Mouse (Mus musculus): ENCODE measurements at regions not wholly inside any gene's neighbourhood (a gene's known extent, or its start where the extent isn't known, plus 50 kb on each side); places are given as distances from the start of the nearest gene placed in this dataset.
A peak's percentile ranks its signal among the peaks of the same experiment; 100 is the strongest.

GRCm38 (mm10) chr13:113736468-113736867 lies 57.8 kb upstream of the Arl15 start:
- no peak for DNase-seq (ENCODE audit: low read depth, low spot score)

- DNase-seq (ENCODE audit: low read depth, low spot score) = no peak
Observed at GRCm38 (mm10) chr13:113735611-113736285, 58.6 kb upstream of the Arl15 start.

- DNase-seq (ENCODE audit: low read depth, low spot score) = peak; percentile 29
Observed at GRCm38 (mm10) chr13:113734134-113734794, 60.0 kb upstream of the Arl15 start.

DNA sequence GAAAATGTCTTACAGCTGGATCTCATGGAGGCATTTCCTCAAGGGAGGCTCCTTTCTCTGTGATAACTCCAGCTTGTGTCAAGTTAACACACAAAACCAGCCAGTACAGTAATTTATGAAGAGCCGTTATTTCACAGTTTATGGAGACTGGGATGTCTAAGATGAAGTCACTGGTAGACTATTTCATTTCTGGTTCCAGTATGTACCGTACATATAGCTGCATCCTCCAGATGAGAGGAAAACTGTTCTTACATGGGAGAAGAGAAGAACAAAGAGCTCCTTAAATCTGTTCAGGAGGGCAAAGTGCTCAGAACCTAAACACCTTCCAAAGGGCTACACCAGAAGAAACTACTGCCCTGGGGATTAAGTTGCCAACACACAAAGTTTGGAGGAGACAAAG lies 60.6 kb upstream of the Arl15 start:
- no peak for DNase-seq (ENCODE audit: low read depth, low spot score)

GRCm38 (mm10) chr13:113730776-113731400 lies 63.4 kb upstream of the Arl15 start:
- DNase-seq (ENCODE audit: low read depth, low spot score) = no peak

GRCm38 (mm10) chr13:113730062-113730775 lies 64.1 kb upstream of the Arl15 start:
- no peak for DNase-seq (ENCODE audit: low read depth, low spot score)

DNA sequence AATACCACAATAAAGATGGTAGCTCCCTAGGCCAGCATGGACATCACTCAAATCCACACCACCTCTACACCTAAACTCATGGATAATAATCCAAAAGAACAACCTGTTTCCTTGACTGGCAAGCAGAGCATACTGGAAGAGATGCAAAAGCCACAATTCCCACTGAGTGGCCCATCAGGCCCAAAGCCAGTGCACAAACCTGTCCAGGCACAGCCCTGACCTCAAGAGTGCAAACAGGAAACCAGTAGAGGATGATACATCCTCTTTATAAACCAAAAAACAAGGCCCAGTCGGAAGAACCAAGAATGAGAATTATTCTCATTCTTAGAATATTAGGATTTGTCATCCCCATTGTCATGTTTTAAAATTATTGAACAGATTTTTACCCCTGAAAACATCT lies 64.7 kb upstream of the Arl15 start:
- no peak for DNase-seq (ENCODE audit: low read depth, low spot score)

DNA sequence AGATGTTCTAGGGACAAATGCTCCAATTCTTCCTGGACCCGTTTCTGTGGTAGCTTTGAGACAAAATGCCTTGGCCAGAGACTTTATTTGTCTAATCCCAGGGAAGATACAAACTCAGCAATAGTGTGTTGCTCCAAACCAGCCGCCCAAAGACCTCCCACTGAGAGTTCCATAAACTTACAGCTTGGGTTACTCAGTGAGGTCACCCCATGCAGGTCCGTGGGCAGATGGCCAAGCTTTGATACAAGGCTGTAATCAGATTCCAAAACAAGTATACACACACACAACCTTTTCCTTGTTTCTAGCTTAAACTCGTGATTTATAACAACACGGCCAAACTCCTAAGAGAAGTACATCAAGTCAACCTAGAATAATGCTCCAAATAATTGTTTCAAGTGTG lies 64.6 kb upstream of the Hspb3 start:
- peak; percentile 35 for DNase-seq (ENCODE audit: low read depth, low spot score)

DNA sequence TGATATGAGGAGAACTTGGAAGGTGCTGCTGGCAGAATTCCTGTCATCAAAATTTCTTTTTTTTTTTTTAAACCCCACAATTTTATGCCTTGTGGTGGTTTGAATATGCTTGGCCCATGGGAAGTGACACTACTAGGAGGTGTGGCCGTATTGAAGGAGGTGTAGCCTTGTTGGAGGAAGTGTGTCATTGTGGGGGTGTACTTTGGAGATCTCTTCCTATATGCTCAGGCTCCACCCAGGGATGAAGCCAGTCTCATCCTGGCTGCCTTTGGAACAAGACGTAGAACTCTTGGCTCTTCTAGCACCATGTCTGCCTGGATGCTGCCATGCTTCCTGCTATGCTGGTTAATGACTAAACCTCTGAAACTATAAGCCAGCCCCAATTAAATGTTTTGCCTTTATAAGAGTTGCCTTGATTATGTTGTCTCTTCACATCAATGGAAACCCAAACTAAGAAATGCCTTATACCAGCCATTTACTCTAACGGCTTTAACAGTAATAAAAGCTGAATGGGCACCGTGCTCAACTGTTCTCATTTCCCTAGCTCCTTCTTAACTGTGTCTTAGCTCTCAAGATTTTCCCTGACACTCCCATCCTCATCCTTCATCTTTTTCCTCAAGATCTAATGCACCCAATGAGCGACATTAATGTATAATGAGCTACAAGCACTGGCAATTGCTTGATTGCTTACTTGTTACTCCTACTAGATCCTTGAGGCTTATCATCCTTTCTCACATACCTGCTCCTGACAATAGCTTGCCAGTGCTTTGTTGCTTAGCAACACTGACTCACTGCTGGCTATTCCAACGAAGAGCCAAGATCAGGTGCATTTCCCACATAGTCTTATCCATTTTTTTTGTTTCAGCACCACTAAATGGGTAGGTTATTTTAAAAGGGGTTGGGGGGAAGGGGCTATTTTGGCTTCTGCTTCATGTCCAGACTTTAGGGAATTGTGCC lies 61.7 kb upstream of the Hspb3 start:
- no peak for DNase-seq (ENCODE audit: low read depth, low spot score)

DNA sequence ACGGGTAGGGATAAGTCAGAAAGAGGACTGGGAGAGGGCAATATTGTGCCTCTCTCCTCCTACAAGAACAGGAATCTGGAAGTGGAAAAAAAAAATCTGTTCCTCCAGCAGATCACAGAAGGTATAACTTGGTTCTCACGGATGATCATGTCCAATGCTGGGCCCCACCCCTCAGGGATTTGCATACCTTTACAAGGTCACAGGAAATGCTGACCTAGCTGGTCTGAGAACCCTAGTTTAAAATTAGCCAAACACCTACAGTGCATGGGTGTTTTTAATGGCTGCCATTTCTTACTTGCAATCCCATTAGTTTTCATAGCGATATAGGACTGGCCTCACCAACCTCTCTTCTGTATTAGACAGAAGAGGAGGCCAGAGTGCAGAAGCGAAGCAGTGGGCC lies 51.8 kb upstream of the Hspb3 start:
- no peak for DNase-seq (ENCODE audit: low read depth, low spot score)

- DNase-seq (ENCODE audit: low read depth, low spot score) = no peak
Observed at GRCm38 (mm10) chr13:113713844-113714243, 50.4 kb upstream of the Hspb3 start.
